Mouse (Mus musculus) heart, adult 2 months (tissue): ENCODE data around the gene Maco1.

Experiments used
- CTCF ChIP-seq: fragments of 200-600 bp; IDR thresholded peaks from 2 replicates; pipeline ENCODE4 v1.8.1; 2022; ENCODE audit warnings: antibody characterized with exemption, mild to moderate bottlenecking, moderate library complexity
- EP300 ChIP-seq: fragments of 200-500 bp; IDR thresholded peaks from 2 replicates; pipeline ENCODE4 v1.6.1; 2011; ENCODE audit warnings: low read depth, low read length, control low read depth; ENCODE audit not compliant: insufficient read depth

DNA sequence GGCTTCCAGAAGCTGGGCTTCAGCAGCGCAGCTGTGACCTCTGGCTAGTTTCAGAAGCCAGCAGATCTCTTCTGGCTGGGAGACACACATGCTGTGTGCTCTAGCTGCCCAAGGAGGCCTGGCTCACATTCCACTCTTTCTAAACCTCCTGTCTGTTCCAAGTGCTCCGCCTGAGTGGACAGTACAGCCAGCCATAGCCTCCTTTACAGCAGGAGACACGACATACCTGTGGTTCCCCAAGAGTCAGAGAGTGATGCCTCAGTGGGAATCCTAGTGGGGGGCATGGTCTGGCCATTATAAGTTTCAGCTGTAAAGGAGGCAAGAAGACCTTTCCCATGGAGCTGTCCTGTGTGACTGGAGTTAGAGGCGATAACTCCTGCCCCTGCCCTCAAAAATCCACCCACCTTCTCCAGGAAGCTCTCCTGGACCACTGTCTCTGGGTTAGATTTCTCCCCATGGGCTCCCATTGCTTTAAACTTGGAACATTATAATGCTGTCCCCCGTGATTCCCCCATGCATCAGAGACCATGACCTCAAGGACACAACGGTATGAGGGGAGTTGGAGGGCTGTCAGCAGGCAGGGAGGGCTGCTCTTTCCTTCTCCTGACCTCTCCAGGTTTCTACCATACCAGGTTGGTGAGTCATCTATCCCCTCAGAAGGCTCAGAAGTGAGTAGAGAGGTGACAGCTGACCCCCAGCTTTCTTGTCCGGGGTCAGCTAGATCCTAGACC is 83.9 kb downstream of the Maco1 start:
- TF ChIP-seq EP300 (no peak), CTCF (no peak)
